Mouse (Mus musculus) activated CD4-positive, CD25-positive, alpha-beta regulatory T cell (primary cell): ENCODE measurements around the gene Sh3gl1. TPM values are rescaled to one million over a fixed set of nuclear protein-coding genes. Genes with fewer than 3 reads are reported as not detected.

Source experiments
- polyA plus RNA-seq, 2 experiments: library from polyadenylated mRNA; unstranded; fragments of 100-300 nt; shearing (Covaris generic); gene quantifications; one replicate each; pipeline ENCODE4 v1.2.1; 2017

Gene Sh3gl1
- polyA plus RNA-seq = 100 to 1,000 TPM; 159 to 164 TPM

GRCm38 (mm10) chr17:56036176-56036900, at the start of gene Sh3gl1:
Gene Sh3gl1 (minus strand): TSS chr17:56036635.

GRCm38 (mm10) chr17:56078880-56079795, 42.7 kb upstream of the Sh3gl1 start, which contains the start of gene Hdgfl2:
Gene Hdgfl2 (plus strand): TSS chr17:56079634.

GRCm38 (mm10) chr17:56074827-56075208, 38.4 kb upstream of the Sh3gl1 start, which contains the start of gene Ubxn6:
Gene Ubxn6 (minus strand): TSS chr17:56075028.

GRCm38 (mm10) chr17:56040030-56040856, 3.8 kb upstream of the Sh3gl1 start, which contains the start of gene Chaf1a:
Gene Chaf1a (plus strand): TSS chr17:56040439.

GRCm38 (mm10) chr17:56005415-56006061, 30.9 kb downstream of the Sh3gl1 start, which contains the start of the genes Stap2 and Mpnd:
Gene Stap2 (minus strand): TSS chr17:56005584.
Gene Mpnd (plus strand): TSS chr17:56005711.

GRCm38 (mm10) chr17:55986030-55986961, 50.1 kb downstream of the Sh3gl1 start, which contains the start of gene Fsd1:
Gene Fsd1 (plus strand): TSS chr17:55986509.

GRCm38 (mm10) chr17:55969966-55970891, 66.2 kb downstream of the Sh3gl1 start, which contains the start of gene Shd:
Gene Shd (plus strand): TSS chr17:55970467.

Other genes with a start within 250 kb of the Sh3gl1 start
- 10 to 100 TPM in 1 of 2 experiments, 1 to 10 TPM in 1; 9.5 to 17.1 TPM for gene Zfp119a, start 157.7 kb downstream of the Sh3gl1 start, polyA plus RNA-seq
- 10 to 100 TPM; 20.8 to 24.1 TPM for gene Zfp959, start 144.5 kb downstream of the Sh3gl1 start, polyA plus RNA-seq
- gene Zfp119b, start 87.1 kb downstream of the Sh3gl1 start, polyA plus RNA-seq = 10 to 100 TPM in 1 of 2 experiments, 1 to 10 TPM in 1; 9.2 to 13.1 TPM
- gene Ebi3, start 84.0 kb downstream of the Sh3gl1 start, polyA plus RNA-seq = 10 to 100 TPM; 43.1 to 73.4 TPM
- gene Yju2, start 77.5 kb downstream of the Sh3gl1 start, polyA plus RNA-seq = 10 to 100 TPM; 29.4 to 44.6 TPM
- under 1 TPM; 0.17 to 0.95 TPM for gene Shd, start 66.2 kb downstream of the Sh3gl1 start, polyA plus RNA-seq
- under 1 TPM in 1 of 2 experiments, not detected in 1; 0.93 TPM for gene Fsd1, start 50.1 kb downstream of the Sh3gl1 start, polyA plus RNA-seq
- under 1 TPM; 0.31 to 0.97 TPM for gene Stap2, start 31.1 kb downstream of the Sh3gl1 start, polyA plus RNA-seq
- 100 to 1,000 TPM; 106 to 109 TPM for gene Mpnd, start 30.9 kb downstream of the Sh3gl1 start, polyA plus RNA-seq
- 10 to 100 TPM in 1 of 2 experiments, 1 to 10 TPM in 1; 4.0 to 11.4 TPM for gene Chaf1a, start 3.8 kb upstream of the Sh3gl1 start, polyA plus RNA-seq
- gene Ubxn6, start 38.4 kb upstream of the Sh3gl1 start, polyA plus RNA-seq = 10 to 100 TPM; 76.4 TPM
- gene Hdgfl2, start 43.0 kb upstream of the Sh3gl1 start, polyA plus RNA-seq = 100 to 1,000 TPM in 1 of 2 experiments, 10 to 100 TPM in 1; 97.9 to 101 TPM
- gene Plin4, start 73.2 kb upstream of the Sh3gl1 start, polyA plus RNA-seq = not detected
- not detected for gene Plin5, start 81.0 kb upstream of the Sh3gl1 start, polyA plus RNA-seq
- gene Lrg1, start 85.4 kb upstream of the Sh3gl1 start, polyA plus RNA-seq = under 1 TPM in 1 of 2 experiments, not detected in 1; 0.74 TPM
- gene Sema6b, start 103.7 kb upstream of the Sh3gl1 start, polyA plus RNA-seq = under 1 TPM; 0.12 to 0.44 TPM
- 10 to 100 TPM; 32.7 to 39.4 TPM for gene Tnfaip8l1, start 125.8 kb upstream of the Sh3gl1 start, polyA plus RNA-seq
- gene Mydgf, start 147.3 kb upstream of the Sh3gl1 start, polyA plus RNA-seq = 10 to 100 TPM; 57.9 to 59.9 TPM
- 10 to 100 TPM; 19.0 to 43.4 TPM for gene Dpp9, start 182.3 kb upstream of the Sh3gl1 start, polyA plus RNA-seq
- gene Fem1a, start 220.2 kb upstream of the Sh3gl1 start, polyA plus RNA-seq = 10 to 100 TPM; 10.3 to 12.3 TPM
- 1 to 10 TPM; 4.8 to 8.9 TPM for gene Ticam1, start 240.2 kb upstream of the Sh3gl1 start, polyA plus RNA-seq